ENCODE assay signal across 26 mouse cellular contexts in the genomic region with DNA sequence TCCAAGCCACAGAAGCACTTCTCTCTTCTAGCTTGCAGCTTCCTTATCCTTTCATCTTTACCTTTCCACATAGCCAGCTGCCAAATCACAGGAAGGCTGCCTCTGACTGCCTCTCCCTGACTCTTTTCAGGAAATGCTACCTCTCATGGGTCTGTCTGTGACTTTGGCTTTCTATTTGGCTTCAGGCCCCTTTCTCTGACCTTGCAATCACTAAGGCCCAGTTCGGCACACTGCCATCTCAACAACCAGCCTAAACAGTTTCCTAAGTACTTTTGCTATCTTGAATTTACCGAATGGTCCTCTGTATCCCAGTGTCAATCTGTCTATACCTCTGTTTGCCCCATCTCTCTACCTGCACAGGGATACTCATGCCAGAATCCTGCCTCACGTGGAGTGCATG. TPM values are rescaled to one million over a fixed set of nuclear protein-coding genes. Genes with fewer than 3 reads are reported as not detected.
"Had no signal": no experiment of that assay in that cellular context is flagged by ENCODE, and none has a peak within 500 bp of the region (broad histone marks: within the 10 kb centered on the region; RNA-seq: fewer than 3 reads in every experiment).

No protein-coding gene starts in this region.

- DNase-seq: gastrocnemius, adult 2 months; gastrocnemius, postnatal 10 days; gastrocnemius, postnatal 25 days; heart, adult 18-20 months; heart, postnatal 10 days; kidney, adult 11 months; kidney, adult 9 months; kidney, postnatal 14 days; kidney, postnatal 36 days; layer of hippocampus, adult 9-11 months; layer of hippocampus, postnatal 36 days; left cerebral cortex, postnatal 4 days had no signal

RNA-seq across cellular contexts. Expression of a gene that starts 28.5 kb away (rescaled TPM):
- total RNA-seq: gastrocnemius, adult 2 months; gastrocnemius, postnatal 10 days; gastrocnemius, postnatal 25 days; gastrocnemius, postnatal 4 days; granulocyte monocyte progenitor cell, adult 5-6 weeks; heart, adult 18-20 months; heart, adult 8-10 months; heart, postnatal 10 days; heart, postnatal 25 days; hematopoietic stem cell, adult 5-6 weeks; hindbrain, postnatal 0 days; layer of hippocampus, adult 18-20 months; layer of hippocampus, adult 8-10 months; layer of hippocampus, postnatal 14 days; layer of hippocampus, postnatal 36 days; left cerebral cortex, adult 18-20 months; left cerebral cortex, adult 8-10 months; left cerebral cortex, postnatal 10 days; left cerebral cortex, postnatal 25 days; left cerebral cortex, postnatal 4 days had no signal

RNA-seq across cellular contexts. Expression of a gene that starts 37.9 kb away (rescaled TPM):
- total RNA-seq: gastrocnemius, adult 2 months; gastrocnemius, postnatal 10 days; gastrocnemius, postnatal 25 days; gastrocnemius, postnatal 4 days; granulocyte monocyte progenitor cell, adult 5-6 weeks; heart, adult 18-20 months; heart, adult 8-10 months; heart, postnatal 10 days; heart, postnatal 25 days; hematopoietic stem cell, adult 5-6 weeks; hindbrain, postnatal 0 days; layer of hippocampus, adult 18-20 months; layer of hippocampus, adult 8-10 months; layer of hippocampus, postnatal 14 days; layer of hippocampus, postnatal 36 days; left cerebral cortex, adult 18-20 months; left cerebral cortex, adult 8-10 months; left cerebral cortex, postnatal 10 days; left cerebral cortex, postnatal 25 days; left cerebral cortex, postnatal 4 days; liver, adult 2 months had no signal
